Mouse (Mus musculus) cerebellum, postnatal 4 days (tissue): ENCODE results near the gene Asic2.

Experiments used
- DNase-seq, 2 experiments: peaks; one replicate each; pipeline ENCODE4 v3.0.0; 2022; ENCODE audit warnings: low spot score in 2 of 2, mixed read lengths in 1 of 2

Gene Asic2

GRCm38 (mm10) chr11:81611948-81612797 lies 356.1 kb downstream of the Asic2 start:
- no peak for DNase-seq

GRCm38 (mm10) chr11:81610506-81610905 lies 357.8 kb downstream of the Asic2 start:
- no peak for DNase-seq

GRCm38 (mm10) chr11:81602971-81603370 lies 365.3 kb downstream of the Asic2 start:
- no peak for DNase-seq

DNA sequence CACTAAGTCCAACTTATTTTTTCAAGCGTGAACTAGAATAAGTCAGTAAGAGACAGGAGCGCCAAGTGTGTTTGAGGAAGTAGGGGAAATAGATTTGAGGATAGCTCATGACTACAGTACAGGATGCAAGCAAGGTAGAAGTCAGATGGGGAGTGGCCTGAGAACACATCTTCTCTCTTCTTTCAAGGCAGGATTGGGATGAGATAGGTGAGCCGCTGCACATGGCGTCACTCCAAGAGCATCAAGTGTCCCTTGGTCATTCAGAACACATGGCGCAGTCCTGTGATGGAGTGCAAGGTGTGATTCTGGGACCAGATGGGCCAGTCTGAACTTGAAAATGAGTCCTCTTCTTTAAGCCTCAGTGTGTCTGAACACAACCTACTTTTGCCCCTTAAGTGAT lies 366.5 kb downstream of the Asic2 start:
- DNase-seq = no peak

DNA sequence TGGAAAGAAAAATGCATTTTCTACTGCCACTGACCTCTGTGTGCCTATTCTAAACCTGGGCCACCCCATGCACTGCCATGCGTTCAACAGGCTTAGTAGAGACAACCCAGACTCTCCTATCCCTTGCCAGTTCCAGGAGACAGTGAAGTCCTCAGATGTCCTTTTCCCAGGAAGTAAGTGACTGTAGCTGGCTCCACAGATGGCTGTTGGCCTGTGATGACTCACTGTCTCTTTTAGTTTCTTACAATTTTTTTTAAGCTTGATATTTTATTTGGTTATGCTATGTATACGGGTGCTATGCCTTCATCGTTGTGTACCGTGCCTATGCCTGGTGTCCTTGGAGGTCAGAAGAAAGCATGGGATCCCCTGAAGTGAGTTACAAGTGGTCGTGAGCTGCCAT lies 370.7 kb downstream of the Asic2 start:
- no peak for DNase-seq

GRCm38 (mm10) chr11:81595235-81595634 lies 373.0 kb downstream of the Asic2 start:
- DNase-seq = no peak

DNA sequence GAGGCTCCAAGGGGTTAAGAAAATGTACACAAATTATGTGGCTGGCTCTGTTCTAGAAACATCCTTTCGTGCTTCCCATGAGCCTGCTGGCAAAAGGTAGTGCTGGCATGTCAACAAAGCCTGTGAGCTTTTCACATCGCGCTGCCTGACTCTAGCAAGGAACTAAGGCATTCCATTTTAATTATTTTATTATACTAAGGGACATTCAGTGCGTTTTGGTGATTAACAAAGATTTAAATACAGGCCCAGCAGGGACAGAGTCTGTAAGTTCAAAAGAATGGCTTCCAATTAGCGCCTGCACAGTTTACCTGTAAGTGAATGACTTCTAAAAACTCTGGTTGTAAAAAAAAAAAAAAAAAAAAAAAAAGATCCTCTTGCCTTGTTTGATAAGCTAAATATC lies 375.5 kb downstream of the Asic2 start:
- DNase-seq = no peak

- no peak for DNase-seq
Observed at GRCm38 (mm10) chr11:81590911-81591310, 377.3 kb downstream of the Asic2 start.

- peak; percentile 57 to 79 for DNase-seq
Observed at GRCm38 (mm10) chr11:81588630-81589029, 379.6 kb downstream of the Asic2 start.

DNA sequence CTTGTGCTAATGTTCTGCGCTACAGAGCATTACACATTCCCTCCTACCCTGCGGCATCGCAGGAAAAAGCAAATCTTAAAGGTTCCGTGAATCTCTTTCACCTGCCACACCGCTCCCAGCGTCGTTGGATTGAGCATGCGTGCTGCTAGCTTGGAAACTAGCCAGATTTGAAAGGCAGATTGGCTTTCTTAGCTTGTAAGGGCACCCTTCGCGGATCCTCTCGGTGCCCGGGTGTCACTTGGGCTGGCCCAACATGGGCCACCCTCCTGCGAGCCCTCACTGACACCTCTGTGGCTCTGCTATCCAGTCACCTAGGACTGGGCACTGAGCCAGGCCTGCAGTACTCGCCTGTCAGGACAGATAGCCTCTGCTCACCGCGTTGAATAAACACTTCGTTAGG lies 380.3 kb downstream of the Asic2 start:
- DNase-seq = peak in 1 of 2 experiments; percentile 36

DNA sequence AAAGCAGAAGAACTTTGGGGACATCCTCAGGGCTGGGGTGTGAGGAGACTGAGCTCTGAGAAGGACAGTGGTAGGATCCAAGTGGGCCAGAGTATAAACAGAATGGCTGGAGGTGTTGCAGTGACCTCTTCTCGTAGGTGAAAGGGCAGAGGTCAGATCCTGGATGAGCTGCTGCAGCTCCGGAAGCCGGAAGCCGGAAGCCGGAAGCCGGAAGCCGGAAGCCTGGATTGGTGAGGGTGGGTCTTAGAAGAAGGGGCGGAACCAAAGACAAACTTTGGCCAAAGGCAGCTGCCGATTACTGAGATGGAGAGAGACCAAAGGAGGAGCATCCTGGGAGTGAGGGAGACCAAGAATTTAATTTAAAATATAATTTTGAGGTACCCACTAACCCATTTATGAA lies 381.1 kb downstream of the Asic2 start:
- DNase-seq = no peak

GRCm38 (mm10) chr11:81584506-81584905 lies 383.8 kb downstream of the Asic2 start:
- DNase-seq = no peak

GRCm38 (mm10) chr11:81583195-81583594 lies 385.1 kb downstream of the Asic2 start:
- DNase-seq = no peak

GRCm38 (mm10) chr11:81582161-81582560 lies 386.1 kb downstream of the Asic2 start:
- DNase-seq = no peak

GRCm38 (mm10) chr11:81579753-81580152 lies 388.5 kb downstream of the Asic2 start:
- no peak for DNase-seq

- DNase-seq = no peak
Observed at GRCm38 (mm10) chr11:81570406-81570805, 397.9 kb downstream of the Asic2 start.

DNA sequence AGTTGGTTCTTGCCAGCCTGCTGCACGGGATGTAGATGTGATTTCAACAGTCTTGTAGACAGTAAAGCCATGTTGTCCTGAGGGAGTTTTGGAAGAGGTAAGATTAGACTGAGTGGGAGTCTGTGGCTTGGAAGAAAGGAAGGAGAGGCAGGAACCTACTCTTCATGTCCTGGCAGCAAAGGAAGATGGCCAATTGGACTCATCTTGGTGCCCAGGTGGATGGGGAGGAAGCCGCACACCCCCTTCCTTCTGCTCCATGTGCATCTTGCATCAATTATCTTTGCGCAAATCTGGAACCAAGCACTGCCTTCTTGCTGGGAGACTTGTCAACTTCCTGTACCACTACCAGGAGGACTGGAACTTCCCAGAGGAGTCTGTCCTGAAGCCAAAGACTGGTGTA lies 403.4 kb downstream of the Asic2 start:
- no peak for DNase-seq

DNA sequence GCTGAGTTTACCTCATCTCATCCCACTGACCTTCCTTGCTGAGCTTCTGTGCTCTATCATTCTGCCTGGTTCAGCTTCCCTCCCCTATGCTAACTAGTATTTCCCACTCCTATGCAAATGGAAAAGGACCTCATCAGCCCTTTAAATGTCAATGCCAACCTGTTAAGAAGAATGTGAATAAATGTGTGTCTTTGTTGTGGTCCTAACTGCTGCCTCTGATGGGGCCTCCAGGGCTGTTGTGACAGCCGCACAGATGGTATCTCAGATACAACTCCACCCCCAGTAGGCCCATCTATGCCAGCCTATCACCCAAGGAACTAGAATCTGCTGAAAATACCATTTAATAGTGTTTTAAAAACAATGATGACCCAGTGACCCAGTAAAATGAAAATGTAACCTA lies 407.9 kb downstream of the Asic2 start:
- DNase-seq = no peak

- no peak for DNase-seq
Observed at GRCm38 (mm10) chr11:81543189-81543588, 425.1 kb downstream of the Asic2 start.

DNA sequence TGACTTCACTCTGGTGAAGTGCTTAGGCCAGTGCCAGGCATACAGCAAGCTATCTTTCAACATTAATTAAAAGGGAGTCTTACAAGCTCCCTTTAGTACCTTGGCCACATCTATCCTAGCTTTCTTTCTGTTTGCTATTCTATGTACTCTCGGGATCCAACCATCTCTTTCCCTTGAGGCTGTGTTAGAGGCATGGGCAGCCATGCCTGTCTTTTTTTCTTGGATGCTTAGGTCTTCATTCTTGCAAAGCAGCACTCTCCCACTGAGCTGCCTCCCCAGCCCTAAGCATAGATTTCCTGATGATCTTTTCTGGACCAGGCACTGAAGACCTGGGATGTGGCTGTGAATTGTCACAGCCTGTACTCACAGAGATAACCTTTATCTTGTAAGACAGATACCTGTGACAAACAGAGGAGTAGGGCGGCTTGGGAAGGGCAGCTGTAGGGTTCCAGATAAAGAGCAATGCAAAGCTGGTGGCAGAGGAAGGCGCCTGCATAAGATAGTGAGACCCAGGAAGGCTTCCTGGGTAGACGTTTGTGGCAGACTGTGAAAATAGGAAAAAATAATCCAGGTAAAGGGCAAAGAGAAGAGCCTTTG lies 433.0 kb downstream of the Asic2 start:
- DNase-seq = no peak

GRCm38 (mm10) chr11:81534686-81535085 lies 433.6 kb downstream of the Asic2 start:
- DNase-seq = peak; percentile 57 to 69

- peak in 1 of 2 experiments; percentile 23 for DNase-seq
Observed at GRCm38 (mm10) chr11:81531906-81532305, 436.4 kb downstream of the Asic2 start.

GRCm38 (mm10) chr11:81522927-81523326 lies 445.3 kb downstream of the Asic2 start:
- no peak for DNase-seq
